Mouse (Mus musculus): ENCODE data around the gene Myh10. TPM values are rescaled to one million over a fixed set of nuclear protein-coding genes. Genes with fewer than 3 reads are reported as not detected.
"Not testable (repeated sequence)": the region's sequence is repeated elsewhere in the genome, so short reads cannot be mapped to it uniquely, and the experiment has no call there.

The Myh10 gene
- polyA plus RNA-seq, 1 experiment from 2014 or later: 125 TPM

DNA sequence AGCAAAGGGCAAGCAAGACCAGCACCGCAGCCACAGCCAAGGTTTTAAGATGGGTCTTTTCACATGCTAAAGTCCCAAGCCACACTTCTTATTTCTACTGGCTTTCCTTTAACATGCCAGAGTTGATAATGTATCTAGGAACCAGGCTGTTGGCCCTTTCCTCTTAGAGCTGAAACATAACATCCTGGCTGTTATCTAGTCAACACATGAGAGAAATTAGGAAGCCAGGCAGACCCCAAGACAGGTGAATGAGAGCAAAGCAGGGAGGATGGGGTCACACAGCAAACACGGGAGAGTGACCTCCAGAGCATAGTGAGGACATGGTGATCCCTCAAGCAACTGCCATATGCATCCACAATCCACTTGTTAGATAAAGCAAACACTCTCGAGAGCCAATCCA, 135.4 kb downstream of the Myh10 start:
- no peak overlapping the region for H3K9ac ChIP-seq (ENCODE audit: low read length)
- no peak for ATAC-seq (ENCODE audit: low read depth)
- H3K36me3 ChIP-seq (ENCODE audit: control insufficient read depth, insufficient read depth, low read length): peaks cover 42% of the 10 kb centered on the region
- H3K4me1 ChIP-seq (replicated peaks; ENCODE audit: control insufficient read depth, insufficient read depth, low read length): no peaks in the 10 kb centered on the region
- no peak overlapping the region for H3K4me3 ChIP-seq (ENCODE audit: low read length)
- no peaks in the 10 kb centered on the region for H3K9me3 ChIP-seq (ENCODE audit: control insufficient read depth, low read length)
- no peak overlapping the region for H3K4me2 ChIP-seq (ENCODE audit: low read depth, low read length)
- H3K27ac ChIP-seq (ENCODE audit: low read length): no peak overlapping the region
- 61% methylated on average over 3 of the region's 3 CpGs for WGBS
- no peaks in the 10 kb centered on the region for H3K27me3 ChIP-seq (ENCODE audit: control insufficient read depth, insufficient read depth, low read depth, low read length)

DNA sequence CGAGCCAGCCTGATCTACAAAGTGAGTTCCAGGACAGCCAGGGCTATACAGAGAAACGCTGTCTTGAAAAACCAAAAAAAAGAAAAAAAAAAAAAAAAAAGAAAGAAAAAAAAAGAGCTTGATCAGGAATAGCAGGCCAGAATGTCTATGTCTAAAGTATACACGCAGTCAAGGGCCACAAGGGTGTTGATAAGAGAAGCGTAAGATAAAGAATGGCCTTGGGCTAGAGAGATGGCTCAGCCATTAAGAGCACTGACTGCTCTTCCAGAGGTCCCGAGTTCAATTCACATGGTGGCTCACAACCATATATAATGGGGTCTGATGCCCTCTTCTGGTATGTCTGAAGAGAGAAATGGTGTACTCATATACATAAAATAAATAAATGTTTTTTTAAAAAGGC, 140.2 kb downstream of the Myh10 start:
- not testable (repeated sequence) for H3K4me1 ChIP-seq (replicated peaks; ENCODE audit: control insufficient read depth, insufficient read depth, low read length); H3K4me3 ChIP-seq (ENCODE audit: low read length); H3K9me3 ChIP-seq (ENCODE audit: control insufficient read depth, low read length); H3K4me2 ChIP-seq (ENCODE audit: low read depth, low read length); H3K27ac ChIP-seq (ENCODE audit: low read length); H3K27me3 ChIP-seq (ENCODE audit: control insufficient read depth, insufficient read depth, low read depth, low read length); ATAC-seq (ENCODE audit: low read depth); H3K9ac ChIP-seq (ENCODE audit: low read length)
- WGBS: 88% methylated on average over 5 of the region's 5 CpGs
- H3K36me3 ChIP-seq (ENCODE audit: control insufficient read depth, insufficient read depth, low read length): peaks cover 49% of the 10 kb centered on the region

DNA sequence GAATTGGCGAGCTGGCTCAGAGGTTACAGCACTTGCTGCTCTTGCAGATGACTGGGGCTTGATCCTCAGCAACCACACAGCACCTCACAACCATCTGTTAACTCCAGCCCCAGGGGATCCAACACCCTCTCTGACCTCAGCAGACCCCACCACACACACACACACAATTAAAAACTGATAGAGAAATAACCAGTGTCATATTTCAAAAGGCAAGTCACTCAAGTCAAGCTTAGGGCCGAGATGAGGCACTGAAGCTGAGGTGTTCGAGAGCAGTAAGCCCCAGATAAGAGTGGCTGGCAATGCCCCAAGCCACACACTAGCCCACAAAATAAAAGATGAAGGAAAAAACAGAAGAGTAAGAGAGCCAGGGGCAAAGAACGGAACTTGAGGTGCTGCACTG, 141.4 kb downstream of the Myh10 start:
- no peak for ATAC-seq (ENCODE audit: low read depth)
- no peaks in the 10 kb centered on the region for H3K4me1 ChIP-seq (replicated peaks; ENCODE audit: control insufficient read depth, insufficient read depth, low read length)
- H3K9ac ChIP-seq (ENCODE audit: low read length): no peak overlapping the region
- no peak overlapping the region for H3K27ac ChIP-seq (ENCODE audit: low read length)
- 33% methylated on average over 4 of the region's 4 CpGs for WGBS
- H3K4me2 ChIP-seq (ENCODE audit: low read depth, low read length): no peak overlapping the region
- H3K36me3 ChIP-seq (ENCODE audit: control insufficient read depth, insufficient read depth, low read length): peaks cover 45% of the 10 kb centered on the region
- H3K4me3 ChIP-seq (ENCODE audit: low read length): no peak overlapping the region
- H3K9me3 ChIP-seq (ENCODE audit: control insufficient read depth, low read length): no peaks in the 10 kb centered on the region
- H3K27me3 ChIP-seq (ENCODE audit: control insufficient read depth, insufficient read depth, low read depth, low read length): no peaks in the 10 kb centered on the region

DNA sequence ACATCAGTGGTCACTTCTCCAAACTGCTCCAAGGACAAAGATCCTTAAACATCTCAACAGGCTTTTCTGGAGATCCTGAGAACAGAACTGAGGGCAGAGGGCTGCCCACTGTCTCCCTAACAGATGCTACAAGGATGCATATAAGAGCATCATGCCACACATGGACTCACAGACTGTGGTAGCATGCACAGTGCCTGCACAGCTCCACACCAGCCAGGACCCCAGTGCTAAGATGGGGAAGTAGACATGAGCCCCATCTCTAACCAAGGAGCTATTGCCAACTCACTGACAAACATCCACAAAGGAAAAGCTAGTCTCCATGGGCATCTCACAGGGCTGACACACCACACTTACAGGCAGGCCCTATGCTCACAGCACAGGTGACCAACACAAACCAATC, 142.2 kb downstream of the Myh10 start:
- Histone ChIP-seq H3K27ac (ENCODE audit: low read length) (no peak overlapping the region), H3K36me3 (ENCODE audit: control insufficient read depth, insufficient read depth, low read length) (peaks cover 42% of the 10 kb centered on the region), H3K27me3 (ENCODE audit: control insufficient read depth, insufficient read depth, low read depth, low read length) (no peaks in the 10 kb centered on the region), H3K4me2 (ENCODE audit: low read depth, low read length) (no peak overlapping the region), H3K9me3 (ENCODE audit: control insufficient read depth, low read length) (no peaks in the 10 kb centered on the region), H3K9ac (ENCODE audit: low read length) (no peak overlapping the region), H3K4me3 (ENCODE audit: low read length) (no peak overlapping the region), H3K4me1 (replicated peaks; ENCODE audit: control insufficient read depth, insufficient read depth, low read length) (no peaks in the 10 kb centered on the region)
- ATAC-seq (ENCODE audit: low read depth): no peak

DNA sequence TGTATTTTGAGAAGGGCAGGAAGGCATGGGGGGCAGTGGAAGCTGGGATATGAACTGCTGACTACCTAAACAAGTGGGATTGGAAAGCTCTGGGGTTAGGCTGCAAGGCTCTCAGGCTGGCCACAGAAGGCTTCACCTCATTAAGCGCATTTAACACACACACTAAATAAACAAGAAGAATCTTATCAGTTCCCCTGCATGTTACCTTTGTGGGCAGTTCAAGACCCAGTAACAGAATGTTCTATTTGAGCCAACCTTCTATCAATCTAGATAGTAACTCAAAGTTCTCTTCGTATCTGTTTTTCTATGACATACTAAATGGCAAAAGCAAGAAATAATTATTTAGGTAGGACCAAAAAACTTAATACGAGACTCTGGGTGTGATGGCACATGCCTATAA, 143.7 kb downstream of the Myh10 start:
- Histone ChIP-seq H3K36me3 (ENCODE audit: control insufficient read depth, insufficient read depth, low read length) (peaks cover 44% of the 10 kb centered on the region), H3K4me2 (ENCODE audit: low read depth, low read length) (no peak overlapping the region), H3K9me3 (ENCODE audit: control insufficient read depth, low read length) (no peaks in the 10 kb centered on the region), H3K9ac (ENCODE audit: low read length) (no peak overlapping the region), H3K4me3 (ENCODE audit: low read length) (no peak overlapping the region), H3K27ac (ENCODE audit: low read length) (no peak overlapping the region), H3K27me3 (ENCODE audit: control insufficient read depth, insufficient read depth, low read depth, low read length) (no peaks in the 10 kb centered on the region), H3K4me1 (replicated peaks; ENCODE audit: control insufficient read depth, insufficient read depth, low read length) (no peaks in the 10 kb centered on the region)
- WGBS: 86% methylated on average over 3 of the region's 3 CpGs
- no peak for ATAC-seq (ENCODE audit: low read depth)

DNA sequence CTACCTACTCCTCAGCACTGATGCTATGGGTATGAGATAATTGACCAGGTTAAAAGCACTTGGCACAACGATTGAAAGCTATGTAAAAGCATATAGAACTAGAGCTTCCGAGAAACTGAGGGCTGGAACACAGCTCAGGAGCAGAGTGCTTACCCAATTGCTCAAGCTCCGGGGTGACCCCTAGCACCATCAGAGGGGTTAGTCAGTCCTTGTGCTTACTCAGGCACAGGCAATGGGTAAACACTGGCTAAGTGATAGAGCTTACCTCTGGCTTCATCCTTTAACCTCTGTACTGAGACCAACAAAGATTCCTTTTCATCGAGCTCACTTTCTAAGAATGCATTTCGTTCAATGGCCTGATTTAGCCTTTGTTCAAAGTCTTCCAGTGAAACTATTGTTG, 148.2 kb downstream of the Myh10 start:
- H3K27me3 ChIP-seq (ENCODE audit: control insufficient read depth, insufficient read depth, low read depth, low read length): no peaks in the 10 kb centered on the region
- no peak overlapping the region for H3K9ac ChIP-seq (ENCODE audit: low read length)
- H3K27ac ChIP-seq (ENCODE audit: low read length): no peak overlapping the region
- H3K4me2 ChIP-seq (ENCODE audit: low read depth, low read length): no peak overlapping the region
- ATAC-seq (ENCODE audit: low read depth): no peak
- H3K9me3 ChIP-seq (ENCODE audit: control insufficient read depth, low read length): no peaks in the 10 kb centered on the region
- H3K4me1 ChIP-seq (replicated peaks; ENCODE audit: control insufficient read depth, insufficient read depth, low read length): no peaks in the 10 kb centered on the region
- WGBS: 80% methylated on average over 5 of the region's 5 CpGs
- no peak overlapping the region for H3K4me3 ChIP-seq (ENCODE audit: low read length)
- peaks cover 46% of the 10 kb centered on the region for H3K36me3 ChIP-seq (ENCODE audit: control insufficient read depth, insufficient read depth, low read length)

DNA sequence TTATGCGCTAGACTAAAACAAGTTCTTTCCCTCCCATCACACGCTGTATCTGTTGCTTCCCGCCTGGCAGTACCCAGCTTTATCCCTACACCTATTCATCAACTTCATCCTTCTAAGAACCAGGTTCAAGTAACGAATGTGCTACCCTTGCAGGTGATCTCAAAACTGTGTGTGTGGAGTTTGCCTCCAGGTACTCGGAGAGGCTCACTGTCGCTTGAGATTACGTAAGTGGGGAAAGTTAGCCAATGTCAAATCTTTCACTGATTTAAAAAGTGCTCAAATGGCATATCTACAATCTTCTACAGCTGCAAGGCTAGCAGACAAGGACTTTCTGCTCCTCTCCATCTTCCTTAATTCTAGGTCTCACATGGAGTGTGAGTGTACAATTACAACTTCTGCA, 159.5 kb downstream of the Myh10 start:
- H3K9me3 ChIP-seq (ENCODE audit: control insufficient read depth, low read length): no peaks in the 10 kb centered on the region
- H3K4me2 ChIP-seq (ENCODE audit: low read depth, low read length): peak overlapping the region; percentile 41
- WGBS: 70% methylated on average over 7 of the region's 7 CpGs
- ATAC-seq (ENCODE audit: low read depth): no peak
- H3K36me3 ChIP-seq (ENCODE audit: control insufficient read depth, insufficient read depth, low read length): no peaks in the 10 kb centered on the region
- no peak overlapping the region for H3K27ac ChIP-seq (ENCODE audit: low read length)
- H3K9ac ChIP-seq (ENCODE audit: low read length): peak overlapping the region; percentile 36
- peak overlapping the region; percentile 16 for H3K4me3 ChIP-seq (ENCODE audit: low read length)
- H3K27me3 ChIP-seq (ENCODE audit: control insufficient read depth, insufficient read depth, low read depth, low read length): no peaks in the 10 kb centered on the region
- peaks cover 23% of the 10 kb centered on the region for H3K4me1 ChIP-seq (replicated peaks; ENCODE audit: control insufficient read depth, insufficient read depth, low read length)

DNA sequence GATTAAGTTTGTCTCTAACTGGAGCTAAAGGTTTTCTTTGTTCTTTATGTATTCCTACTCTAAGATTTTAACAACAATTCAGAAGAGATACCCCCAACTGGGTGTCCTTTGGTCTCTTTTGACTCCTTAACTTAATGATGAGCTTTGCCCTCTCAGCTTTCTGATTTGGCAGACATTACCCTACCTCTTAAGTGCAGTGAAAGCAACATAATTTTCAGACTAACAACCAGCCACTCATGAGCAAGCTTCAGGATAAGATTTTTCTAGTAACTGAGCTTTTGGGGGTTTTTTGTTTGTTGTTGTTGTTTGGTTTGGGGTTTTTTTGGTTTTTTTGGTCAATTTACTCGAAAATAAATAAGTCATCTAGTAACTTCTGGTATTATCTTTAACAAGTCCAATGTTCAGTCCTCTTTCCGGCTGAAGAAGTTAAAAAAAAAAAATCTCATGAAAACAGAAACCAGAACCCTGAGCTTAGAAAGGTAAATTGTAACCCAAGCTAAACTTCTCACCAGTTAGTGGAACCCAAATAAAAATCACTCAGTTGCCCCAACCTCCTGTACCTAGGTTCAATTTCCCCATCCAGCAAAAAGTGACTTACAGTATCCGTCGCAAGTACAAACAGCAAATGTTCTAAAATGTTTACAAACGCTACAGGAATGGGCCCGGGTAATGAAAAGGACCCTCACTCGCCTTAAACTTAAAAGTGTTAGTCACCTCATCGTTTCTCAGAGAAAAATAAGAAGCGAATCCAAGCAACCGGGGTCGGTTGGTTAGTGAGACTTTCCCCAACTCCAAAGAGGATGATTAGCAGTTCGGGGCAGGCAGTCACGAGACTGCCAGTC, 160.5 kb downstream of the Myh10 start:
- H3K36me3 ChIP-seq (ENCODE audit: control insufficient read depth, insufficient read depth, low read length): no peaks in the 10 kb centered on the region
- peak overlapping the region; percentile 99 for H3K27ac ChIP-seq (ENCODE audit: low read length)
- no peaks in the 10 kb centered on the region for H3K9me3 ChIP-seq (ENCODE audit: control insufficient read depth, low read length)
- H3K27me3 ChIP-seq (ENCODE audit: control insufficient read depth, insufficient read depth, low read depth, low read length): no peaks in the 10 kb centered on the region
- peaks cover 23% of the 10 kb centered on the region for H3K4me1 ChIP-seq (replicated peaks; ENCODE audit: control insufficient read depth, insufficient read depth, low read length)
- peak overlapping the region; percentile 98 for H3K4me3 ChIP-seq (ENCODE audit: low read length)
- WGBS: under 1% methylated on average over 13 of the region's 13 CpGs
- H3K4me2 ChIP-seq (ENCODE audit: low read depth, low read length): peak overlapping the region; percentile 80
- ATAC-seq (ENCODE audit: low read depth): no peak
- H3K9ac ChIP-seq (ENCODE audit: low read length): peak overlapping the region; percentile 99

DNA sequence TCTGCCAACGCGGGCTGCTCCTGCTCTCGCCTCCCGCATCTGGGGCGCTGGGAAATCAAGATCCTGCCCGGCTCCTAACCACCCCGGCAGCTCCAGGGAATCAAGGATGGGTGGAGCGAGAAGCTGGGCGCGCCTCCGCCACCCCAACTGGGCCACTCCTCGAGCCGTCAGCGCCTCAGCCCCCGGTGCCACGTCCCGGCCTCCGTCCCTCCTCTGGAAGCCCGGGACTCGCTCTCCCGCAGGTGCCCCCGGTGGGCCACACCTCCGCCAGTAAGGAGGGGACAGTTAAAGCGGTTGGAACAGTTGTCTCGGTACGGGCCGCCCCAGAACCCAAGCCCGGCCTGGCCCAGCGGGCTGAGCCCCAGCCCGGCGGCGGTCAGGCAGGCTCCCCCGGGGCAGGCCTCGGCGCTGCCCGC, 161.1 kb downstream of the Myh10 start:
- peak overlapping the region; percentile 80 for H3K4me2 ChIP-seq (ENCODE audit: low read depth, low read length)
- ATAC-seq (ENCODE audit: low read depth): peak; percentile 70
- peaks cover 23% of the 10 kb centered on the region for H3K4me1 ChIP-seq (replicated peaks; ENCODE audit: control insufficient read depth, insufficient read depth, low read length)
- no peaks in the 10 kb centered on the region for H3K27me3 ChIP-seq (ENCODE audit: control insufficient read depth, insufficient read depth, low read depth, low read length)
- H3K27ac ChIP-seq (ENCODE audit: low read length): peak overlapping the region; percentile 99
- no peaks in the 10 kb centered on the region for H3K36me3 ChIP-seq (ENCODE audit: control insufficient read depth, insufficient read depth, low read length)
- peak overlapping the region; percentile 98 for H3K4me3 ChIP-seq (ENCODE audit: low read length)
- no peaks in the 10 kb centered on the region for H3K9me3 ChIP-seq (ENCODE audit: control insufficient read depth, low read length)
- H3K9ac ChIP-seq (ENCODE audit: low read length): peak overlapping the region; percentile 99
- 0% methylated on average over 36 of the region's 36 CpGs for WGBS

All from lung, embryonic 16.5 days (tissue).